13 mouse cellular contexts compared by ENCODE assay signal in the genomic region with DNA sequence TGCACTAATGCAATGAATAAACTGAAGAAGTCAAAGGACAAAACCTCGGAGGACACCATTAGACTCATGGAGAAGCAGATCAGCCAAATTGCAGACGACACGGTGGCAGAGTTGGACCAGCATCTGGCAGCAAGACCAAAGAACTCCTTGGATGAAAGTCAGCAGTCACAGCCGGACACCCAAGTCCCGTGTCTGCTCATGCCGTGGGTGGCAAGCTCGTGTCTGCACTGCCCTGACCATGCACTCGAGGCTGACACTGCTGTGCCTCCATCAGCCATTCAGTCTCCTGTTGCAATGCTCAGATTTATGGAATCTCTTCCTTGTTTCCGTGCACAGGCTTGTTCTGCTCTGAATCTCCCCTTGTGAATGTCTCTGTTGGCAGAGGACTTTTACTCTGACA.
DNase-seq lines count a peak whose midpoint lies in the region.
"Had no signal": no experiment of that assay in that cellular context is flagged by ENCODE, and none has a peak within 500 bp of the region (broad histone marks: within the 10 kb centered on the region; RNA-seq: fewer than 3 reads in every experiment).

No protein-coding gene starts in this region.

- DNase-seq in adrenal gland, adult 2 months: peak; percentile 11
- DNase-seq in adrenal gland, postnatal 10 days: no peak
- peak; percentile 42 for DNase-seq in left cerebral cortex, postnatal 4 days
- DNase-seq in left cerebral cortex, postnatal 25 days (ENCODE audit: low spot score in 2 of 2): no peak
- DNase-seq in cerebellum, adult 9-10 months: peak; percentile 66
- DNase-seq in lung, postnatal 25 days (ENCODE audit: low spot score): no peak
- DNase-seq in heart, postnatal 4 days: no peak
- DNase-seq: forebrain, postnatal 0 days; gastrocnemius, postnatal 36 days; heart, adult 2 months; kidney, adult 2 months; kidney, postnatal 10 days; thymus, postnatal 36 days had no signal

- intact Hi-C loops in left cerebral cortex, postnatal 4 days (cut with DNase I): no loop called here
- intact Hi-C loops in left cerebral cortex, postnatal 25 days (cut with DNase I): no loop called here

Comparison
In these comparisons a context has a peak if more than half of its experiments do, and no peak if none do; other contexts are left out.
1. DNase-seq: peak in adrenal gland, adult 2 months (single experiment), left cerebral cortex, postnatal 4 days (single experiment) and cerebellum, adult 9-10 months (single experiment); none in adrenal gland, postnatal 10 days (single experiment), left cerebral cortex, postnatal 25 days (0 of 2), lung, postnatal 25 days (single experiment) and heart, postnatal 4 days (single experiment).